ENCODE assay signal across 10 mouse cellular contexts in the genomic region with DNA sequence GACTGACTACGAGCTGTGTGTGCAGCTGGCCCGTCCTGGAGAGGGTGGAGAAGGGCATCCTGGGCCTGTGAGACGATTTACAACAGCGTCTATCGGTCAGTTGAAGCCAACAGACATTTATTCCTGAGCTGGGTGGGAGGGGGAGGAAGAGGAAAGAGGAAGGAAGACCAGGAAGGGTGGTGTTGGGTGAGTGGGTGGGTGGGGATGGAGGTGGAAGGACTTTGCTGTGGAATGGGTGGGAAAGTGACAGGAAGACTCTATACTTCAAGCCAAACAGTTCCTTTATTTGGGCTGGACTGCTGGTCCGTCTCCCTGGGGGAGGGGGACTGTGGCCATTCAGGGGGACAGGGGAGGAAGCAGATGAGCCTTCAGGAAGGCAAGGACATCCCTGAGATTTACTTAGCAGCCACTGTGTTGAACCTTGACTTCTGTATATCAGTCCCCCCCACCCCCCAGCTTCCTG.
DNase-seq lines count a peak whose midpoint lies in the region; ATAC-seq lines count a peak whose summit lies in the region.
"Had no signal": no experiment of that assay in that cellular context is flagged by ENCODE, and none has a peak within 500 bp of the region (broad histone marks: within the 10 kb centered on the region; RNA-seq: fewer than 3 reads in every experiment).

No protein-coding gene starts in this region.

- WGBS in hindbrain, embryonic 13.5 days = 64% methylated on average over 6 of the region's 6 CpGs
- WGBS in hindbrain, embryonic 16.5 days = 71% methylated on average over 6 of the region's 6 CpGs
- 44% methylated on average over 6 of the region's 6 CpGs for WGBS in liver, embryonic 11.5 days
- 68% methylated on average over 6 of the region's 6 CpGs for WGBS in stomach, embryonic 15.5 days

- peak overlapping the region; percentile 35; the same call in 1 of the 2 replicates for H3K27ac ChIP-seq in hindbrain, embryonic 13.5 days
- no peak overlapping the region for H3K27ac ChIP-seq in hindbrain, embryonic 16.5 days (ENCODE audit: low read depth, low read length)
- H3K27ac ChIP-seq in liver, embryonic 11.5 days (ENCODE audit: low read depth, low read length) = no peak overlapping the region
- H3K27ac ChIP-seq in stomach, embryonic 15.5 days = no peak overlapping the region

- no peaks in the 10 kb centered on the region for H3K9me3 ChIP-seq in hindbrain, embryonic 13.5 days
- no peaks in the 10 kb centered on the region for H3K9me3 ChIP-seq in hindbrain, embryonic 16.5 days (ENCODE audit: control insufficient read depth, low read length)
- H3K9me3 ChIP-seq in liver, embryonic 11.5 days (ENCODE audit: control insufficient read depth, low read length) = no peaks in the 10 kb centered on the region
- no peaks in the 10 kb centered on the region for H3K9me3 ChIP-seq in stomach, embryonic 15.5 days

- no peak overlapping the region for H3K4me3 ChIP-seq in hindbrain, embryonic 13.5 days
- H3K4me3 ChIP-seq in hindbrain, embryonic 16.5 days (ENCODE audit: low read length) = no peak overlapping the region
- no peak overlapping the region for H3K4me3 ChIP-seq in liver, embryonic 11.5 days (ENCODE audit: low read depth, low read length)
- H3K4me3 ChIP-seq in stomach, embryonic 15.5 days (replicated peaks) = no peak overlapping the region
- H3K4me3 ChIP-seq: myocyte had no signal

- H3K27me3 ChIP-seq in hindbrain, embryonic 13.5 days = no peaks in the 10 kb centered on the region
- H3K27me3 ChIP-seq in hindbrain, embryonic 16.5 days (replicated peaks; ENCODE audit: control insufficient read depth, insufficient read depth, low read length) = no peaks in the 10 kb centered on the region
- H3K27me3 ChIP-seq in liver, embryonic 11.5 days (replicated peaks; ENCODE audit: control insufficient read depth, insufficient read depth, low read length) = no peaks in the 10 kb centered on the region
- no peaks in the 10 kb centered on the region for H3K27me3 ChIP-seq in stomach, embryonic 15.5 days (replicated peaks)

- ATAC-seq in hindbrain, embryonic 13.5 days (ENCODE audit: low FRiP score) = no peak
- ATAC-seq in hindbrain, embryonic 16.5 days = no peak
- ATAC-seq in liver, embryonic 11.5 days (replicated peaks; ENCODE audit: low FRiP score) = peak; percentile 41; the same call in 1 of the 2 replicates
- ATAC-seq in stomach, embryonic 15.5 days (ENCODE audit: insufficient read depth, low FRiP score, low read depth) = peak; percentile 43; the same call in 1 of the 2 replicates

- H3K36me3 ChIP-seq in hindbrain, embryonic 13.5 days = no peaks in the 10 kb centered on the region
- no peaks in the 10 kb centered on the region for H3K36me3 ChIP-seq in hindbrain, embryonic 16.5 days (ENCODE audit: control insufficient read depth, insufficient read depth, low read length)
- H3K36me3 ChIP-seq in liver, embryonic 11.5 days (ENCODE audit: control insufficient read depth, insufficient read depth, low read length) = no peaks in the 10 kb centered on the region
- H3K36me3 ChIP-seq in stomach, embryonic 15.5 days = no peaks in the 10 kb centered on the region

- intact Hi-C loops in heart, postnatal 25 days (cut with DNase I) = loop anchor here (2.0 to 5.0 kb wide), 2 partner anchors 83 to 163 kb away; no protein-coding TSS in a partner anchor
- intact Hi-C loops in gastrocnemius, postnatal 14 days (cut with DNase I; ENCODE audit: low total_unique reads) = no loop called here

- no peaks in the 10 kb centered on the region for H3K4me1 ChIP-seq in hindbrain, embryonic 13.5 days (replicated peaks)
- H3K4me1 ChIP-seq in hindbrain, embryonic 16.5 days (ENCODE audit: control insufficient read depth, insufficient read depth, low read depth, low read length) = no peaks in the 10 kb centered on the region
- no peaks in the 10 kb centered on the region for H3K4me1 ChIP-seq in liver, embryonic 11.5 days (replicated peaks; ENCODE audit: control insufficient read depth, insufficient read depth, low read length)
- H3K4me1 ChIP-seq in stomach, embryonic 15.5 days = no peaks in the 10 kb centered on the region

- no peak overlapping the region for H3K4me2 ChIP-seq in hindbrain, embryonic 13.5 days
- no peak overlapping the region for H3K4me2 ChIP-seq in hindbrain, embryonic 16.5 days (ENCODE audit: low read length)
- no peak overlapping the region for H3K4me2 ChIP-seq in liver, embryonic 11.5 days
- H3K4me2 ChIP-seq in stomach, embryonic 15.5 days = no peak overlapping the region

- peak; percentile 36 for DNase-seq in heart, postnatal 25 days (ENCODE audit: low spot score)
- no peak for DNase-seq in liver, embryonic 11.5 days (ENCODE audit: low spot score)
- no peak for DNase-seq in thymus, postnatal 0 days (ENCODE audit: low spot score)
- no peak for DNase-seq in layer of hippocampus, postnatal 14 days (ENCODE audit: low spot score in 2 of 2)
- DNase-seq in gastrocnemius, postnatal 14 days = no peak
- DNase-seq: spleen, adult 18-20 months had no signal

- H3K9ac ChIP-seq in hindbrain, embryonic 13.5 days = no peak overlapping the region
- no peak overlapping the region for H3K9ac ChIP-seq in hindbrain, embryonic 16.5 days (ENCODE audit: low read depth, low read length)
- H3K9ac ChIP-seq in liver, embryonic 11.5 days (ENCODE audit: low read depth, low read length) = no peak overlapping the region
- no peak overlapping the region for H3K9ac ChIP-seq in stomach, embryonic 15.5 days

Comparison
In these comparisons a context has a peak if more than half of its experiments do, and no peak if none do; other contexts are left out.
1. ATAC-seq: peak in liver, embryonic 11.5 days (single experiment) and stomach, embryonic 15.5 days (single experiment); none in hindbrain, embryonic 13.5 days (single experiment) and hindbrain, embryonic 16.5 days (single experiment).